Comparison of ENCODE assay signal across 12 mouse cellular contexts in genomic region chr11:16627294-16628085, GRCm38 (mm10).
DNase-seq lines count a peak whose midpoint lies in the region; ATAC-seq and TF ChIP-seq lines count a peak whose summit lies in the region.
"Had no signal": no experiment of that assay in that cellular context is flagged by ENCODE, and none has a peak within 500 bp of the region (broad histone marks: within the 10 kb centered on the region; RNA-seq: fewer than 3 reads in every experiment).

No protein-coding gene starts in this region.

- H3K9ac ChIP-seq in forebrain, postnatal 0 days: no peak overlapping the region
- H3K9ac ChIP-seq: lung, embryonic 15.5 days had no signal

- peak; percentile 97 for ATAC-seq in forebrain, postnatal 0 days

- no peak for TF ChIP-seq CTCF in layer of hippocampus, adult 2 months (conservative IDR thresholded peaks at IDR 0.05)
- TF ChIP-seq CTCF in forebrain, postnatal 0 days (IDR thresholded peaks at IDR 0.05; ENCODE audit: low read depth): no peak

- no peaks in the 10 kb centered on the region for H3K36me3 ChIP-seq in forebrain, postnatal 0 days (ENCODE audit: insufficient read depth)
- H3K36me3 ChIP-seq: heart, embryonic 10.5 days; lung, embryonic 15.5 days had no signal

- H3K27me3 ChIP-seq in forebrain, postnatal 0 days (ENCODE audit: insufficient read depth, low read length): no peaks in the 10 kb centered on the region
- H3K27me3 ChIP-seq: lung, embryonic 15.5 days had no signal

- H3K27ac ChIP-seq in layer of hippocampus, adult 2 months: no peak overlapping the region
- H3K27ac ChIP-seq in forebrain, postnatal 0 days (ENCODE audit: low read depth, low read length): 0 out of 2 replicates have a peak overlapping the region, but pooled peaks have one; percentile 15
- H3K27ac ChIP-seq: heart, embryonic 10.5 days; lung, embryonic 15.5 days; stomach, postnatal 0 days had no signal

- no peaks in the 10 kb centered on the region for H3K9me3 ChIP-seq in forebrain, postnatal 0 days (ENCODE audit: low read length)
- H3K9me3 ChIP-seq: heart, embryonic 10.5 days; lung, embryonic 15.5 days had no signal

- H3K4me2 ChIP-seq in forebrain, postnatal 0 days (ENCODE audit: low read depth): peak overlapping the region; percentile 19
- H3K4me2 ChIP-seq: lung, embryonic 15.5 days had no signal

- no peak for DNase-seq in layer of hippocampus, adult 2 months (ENCODE audit: low spot score in 2 of 2)
- DNase-seq in layer of hippocampus, adult 11-12 months (ENCODE audit: low spot score): no peak
- DNase-seq in right cerebral cortex, postnatal 10 days (ENCODE audit: low spot score in 2 of 2): peak; percentile 36 to 42
- DNase-seq in right cerebral cortex, adult 2 months (ENCODE audit: low spot score in 2 of 2): no peak
- peak; percentile 56 for DNase-seq in forebrain, postnatal 0 days
- DNase-seq in kidney, adult 9 months: no peak
- no peak for DNase-seq in liver
- DNase-seq: heart, postnatal 4 days; kidney, adult 2 months had no signal

- no peaks in the 10 kb centered on the region for H3K4me1 ChIP-seq in forebrain, postnatal 0 days (ENCODE audit: insufficient read depth)
- H3K4me1 ChIP-seq: heart, embryonic 10.5 days; lung, embryonic 15.5 days had no signal

- peak overlapping the region; percentile 15; the same call in 1 of the 2 replicates for H3K4me3 ChIP-seq in layer of hippocampus, adult 2 months
- no peak overlapping the region for H3K4me3 ChIP-seq in forebrain, postnatal 0 days (ENCODE audit: low read depth, low read length)
- H3K4me3 ChIP-seq: heart, embryonic 10.5 days; lung, embryonic 15.5 days had no signal

- WGBS in forebrain, postnatal 0 days: 33% methylated on average over 7 of the region's 7 CpGs

Comparison
In these comparisons a context has a peak if more than half of its experiments do, and no peak if none do; other contexts are left out.
1. DNase-seq: peak in right cerebral cortex, postnatal 10 days (2 of 2) and forebrain, postnatal 0 days (single experiment); none in layer of hippocampus, adult 2 months (0 of 2), layer of hippocampus, adult 11-12 months (single experiment), right cerebral cortex, adult 2 months (0 of 2), kidney, adult 9 months (single experiment) and liver (single experiment).